Mouse (Mus musculus) CD4-positive naive resting alpha-beta T cell, adult 76 days (primary cell): ENCODE data around the gene Ddx10. TPM values are rescaled to one million over a fixed set of nuclear protein-coding genes. Genes with fewer than 3 reads are reported as not detected.

Experiments
- total RNA-seq: library from RNA; stranded (reverse); gene quantifications from one replicate; pipeline ENCODE4 v1.2.4, GENCODE M21; 2023

Ddx10 gene
- total RNA-seq: 49.1 TPM

GRCm38 (mm10) chr9:53247953-53248397 is at the start of gene Ddx10:
Ddx10 (minus strand) TSS chr9:53248053.

Other genes with a start within 250 kb of the Ddx10 start
- gene Exph5, start 53.6 kb upstream of the Ddx10 start, total RNA-seq: 0.32 TPM
- 0.59 TPM for gene Kdelc2, start 136.0 kb upstream of the Ddx10 start, total RNA-seq
- not detected for gene 4930550C14Rik, start 154.3 kb upstream of the Ddx10 start, total RNA-seq